Mouse (Mus musculus) myocyte (in vitro differentiated cells): ENCODE data around the gene Bmpr1a. TPM values are rescaled to one million over a fixed set of nuclear protein-coding genes. Genes with fewer than 3 reads are reported as not detected.

ENCODE experiments used
- H3K27me3 ChIP-seq: one replicate; pipeline ENCODE4 v1.6.1; 2011; ENCODE audit not compliant: control insufficient read depth, insufficient read depth, insufficient read length
- H3K36me3 ChIP-seq: one replicate; pipeline ENCODE4 v1.6.1; 2011; ENCODE audit not compliant: control insufficient read depth, insufficient read depth
- H3K4me2 ChIP-seq: one replicate; pipeline ENCODE4 v1.6.1; 2011; ENCODE audit warnings: low read depth, control low read depth
- H3K4me3 ChIP-seq: one replicate; pipeline ENCODE4 v1.5.1; 2011; ENCODE audit warnings: mild to moderate bottlenecking, control low read depth, moderate library complexity
- H3K79me2 ChIP-seq: one replicate; pipeline ENCODE4 v1.6.1; 2011; ENCODE audit not compliant: control insufficient read depth, insufficient read depth
- H3ac ChIP-seq: one replicate; pipeline ENCODE4 v1.6.1; 2011; ENCODE audit not compliant: control insufficient read depth, insufficient read length
- CEBPB ChIP-seq: IDR thresholded peaks from 2 replicates; pipeline ENCODE4 v1.6.1; 2011; ENCODE audit warnings: mild to moderate bottlenecking, moderate library complexity; ENCODE audit not compliant: poor library complexity, insufficient read depth, severe bottlenecking
- E2F4 ChIP-seq: IDR thresholded peaks from one replicate; pipeline ENCODE4 v1.6.1; 2011; ENCODE audit warnings: mild to moderate bottlenecking, control low read depth, moderate library complexity; ENCODE audit not compliant: insufficient read depth
- MAX ChIP-seq: IDR thresholded peaks from one replicate; pipeline ENCODE4 v1.6.1; 2011; ENCODE audit warnings: low read depth, mild to moderate bottlenecking, control low read depth
- MYOD1 ChIP-seq, 3 experiments: IDR thresholded peaks; one replicate each; pipeline ENCODE4 v1.6.1; 2011; ENCODE audit warnings: control low read depth in 2 of 3, low read depth in 2 of 3, mild to moderate bottlenecking in 2 of 3, moderate library complexity in 1 of 3; ENCODE audit not compliant: insufficient read length in 2 of 3, control insufficient read depth in 1 of 3
- MYOG ChIP-seq, 3 experiments: IDR thresholded peaks; one replicate each; pipeline ENCODE4 v1.6.1; 2011; ENCODE audit warnings: control low read depth in 2 of 3, low read depth in 2 of 3, mild to moderate bottlenecking in 2 of 3; ENCODE audit not compliant: insufficient read length in 2 of 3, control insufficient read depth in 1 of 3, insufficient read depth in 1 of 3
- POLR2A ChIP-seq: IDR thresholded peaks from one replicate; pipeline ENCODE4 v1.6.1; 2011; ENCODE audit warnings: low read depth, mild to moderate bottlenecking, control low read depth, moderate library complexity; ENCODE audit not compliant: insufficient read length
- POLR2AphosphoS2 ChIP-seq: IDR thresholded peaks from one replicate; pipeline ENCODE4 v1.6.1; 2011; ENCODE audit warnings: low read depth, control low read depth; ENCODE audit not compliant: insufficient read length
- REST ChIP-seq: IDR thresholded peaks from one replicate; pipeline ENCODE4 v1.6.1; 2011; ENCODE audit warnings: mild to moderate bottlenecking, control low read depth, moderate library complexity; ENCODE audit not compliant: insufficient read depth, insufficient read length
- SRF ChIP-seq: IDR thresholded peaks from one replicate; pipeline ENCODE4 v1.6.1; 2011; ENCODE audit warnings: low read depth; ENCODE audit not compliant: control insufficient read depth, insufficient read length
- TCF12 ChIP-seq: IDR thresholded peaks from one replicate; pipeline ENCODE4 v1.6.1; 2011; ENCODE audit warnings: mild to moderate bottlenecking, control low read depth; ENCODE audit not compliant: poor library complexity, insufficient read depth, severe bottlenecking
- TCF3 ChIP-seq: IDR thresholded peaks from one replicate; pipeline ENCODE4 v1.6.1; 2011; ENCODE audit warnings: low read depth, control low read depth; ENCODE audit not compliant: insufficient read length
- USF1 ChIP-seq: IDR thresholded peaks from one replicate; pipeline ENCODE4 v1.6.1; 2011; ENCODE audit warnings: low read depth, mild to moderate bottlenecking, control low read depth, moderate library complexity
- polyA plus RNA-seq: library from polyadenylated mRNA; unstranded; fragments of >200 nt; fragmentation: generic; extraction: Trizol; gene quantifications from one replicate; pipeline ENCODE4 v1.2.1, GENCODE M21; 2012; ENCODE audit warnings: missing spikeins

The Bmpr1a gene
- polyA plus RNA-seq, 1 experiment: 10.5 TPM

- no peak overlapping the region for H3K4me2 ChIP-seq
These were observed 48.9 kb downstream of the Bmpr1a start for GRCm38 (mm10) chr14:34454282-34454681.

DNA sequence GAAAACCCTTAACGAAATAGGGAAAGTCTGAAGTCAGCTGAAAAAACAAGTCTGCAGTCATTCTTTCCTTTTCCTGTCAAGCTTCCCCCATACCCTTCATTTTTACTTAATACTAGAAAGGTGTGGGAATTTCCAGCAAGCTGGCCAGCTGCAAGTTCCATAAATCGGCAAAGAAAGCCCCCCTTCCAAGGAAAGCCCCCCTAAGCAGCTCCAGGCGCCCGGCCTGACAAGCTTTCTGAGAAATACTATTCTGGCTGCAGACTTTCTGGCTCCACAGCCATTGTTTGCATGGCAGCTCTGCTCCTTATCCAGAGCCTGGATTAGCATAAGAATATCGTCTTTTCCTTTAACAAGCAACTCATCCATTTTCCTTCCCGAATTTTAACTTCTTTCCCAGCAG is 49.5 kb downstream of the Bmpr1a start:
- H3K4me3 ChIP-seq: no peak overlapping the region
- H3K4me2 ChIP-seq: no peak overlapping the region
- peaks cover 46% of the 10 kb centered on the region for H3K79me2 ChIP-seq
- H3ac ChIP-seq: no peak overlapping the region
- TF ChIP-seq E2F4 (no peak), TCF3 (no peak), SRF (no peak), MYOG (IDR thresholded peaks at IDR 0.05; ENCODE audit: control insufficient read depth in 1 of 3, insufficient read depth in 1 of 3, insufficient read length in 2 of 3, low read depth in 2 of 3) (no peak), CEBPB (no peak), TCF12 (no peak), REST (no peak), USF1 (no peak), POLR2A (no peak), POLR2AphosphoS2 (no peak), MYOD1 (IDR thresholded peaks at IDR 0.05; ENCODE audit: control insufficient read depth in 1 of 3, insufficient read length in 2 of 3, low read depth in 2 of 3) (no peak), MAX (no peak)
- H3K27me3 ChIP-seq: no peaks in the 10 kb centered on the region
- no peaks in the 10 kb centered on the region for H3K36me3 ChIP-seq

More at GRCm38 (mm10) chr14:34454282-34454681, 48.9 kb downstream of the Bmpr1a start:
- H3K4me3 ChIP-seq: no peak overlapping the region
- no peak overlapping the region for H3ac ChIP-seq
- no peaks in the 10 kb centered on the region for H3K36me3 ChIP-seq
- H3K27me3 ChIP-seq: no peaks in the 10 kb centered on the region
- TF ChIP-seq TCF12 (no peak), POLR2AphosphoS2 (no peak), REST (no peak), CEBPB (no peak), MYOG (IDR thresholded peaks at IDR 0.05; ENCODE audit: control insufficient read depth in 1 of 3, insufficient read depth in 1 of 3, insufficient read length in 2 of 3, low read depth in 2 of 3) (no peak), USF1 (no peak), MAX (no peak)
- H3K79me2 ChIP-seq: peaks cover 40% of the 10 kb centered on the region

- no peak for TF ChIP-seq POLR2A
- TF ChIP-seq CEBPB: no peak
- TF ChIP-seq REST: no peak
- no peak for TF ChIP-seq SRF
- TF ChIP-seq E2F4: no peak
- TF ChIP-seq USF1: no peak
- no peak for TF ChIP-seq MYOG (IDR thresholded peaks at IDR 0.05; ENCODE audit: control insufficient read depth in 1 of 3, insufficient read depth in 1 of 3, insufficient read length in 2 of 3, low read depth in 2 of 3)
- TF ChIP-seq POLR2AphosphoS2: no peak
- no peak for TF ChIP-seq MYOD1 (IDR thresholded peaks at IDR 0.05; ENCODE audit: control insufficient read depth in 1 of 3, insufficient read length in 2 of 3, low read depth in 2 of 3)
- no peak for TF ChIP-seq TCF12
- TF ChIP-seq MAX: no peak
- no peak for TF ChIP-seq TCF3
- no peaks in the 10 kb centered on the region for H3K36me3 ChIP-seq
These were observed 51.3 kb downstream of the Bmpr1a start for GRCm38 (mm10) chr14:34451872-34452271.

DNA sequence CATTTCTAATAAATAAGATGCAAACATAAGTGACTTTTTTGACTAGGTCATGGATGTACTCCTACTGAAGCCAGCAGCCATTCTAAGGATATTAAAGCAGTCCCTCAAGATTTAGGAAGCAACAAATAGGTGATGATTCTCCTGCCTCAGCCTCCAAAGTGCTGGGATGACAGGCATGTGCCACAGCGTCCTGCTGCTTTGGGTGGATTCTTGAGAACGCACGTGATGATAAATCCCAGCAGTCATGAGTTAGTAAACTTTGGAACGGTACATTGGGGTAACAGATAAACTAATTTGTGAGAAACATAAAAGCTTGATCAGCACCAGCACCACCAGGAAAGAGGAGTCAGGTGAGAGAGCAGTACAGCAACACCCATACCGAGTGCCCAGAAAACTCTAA is 52.7 kb downstream of the Bmpr1a start:
- Histone ChIP-seq H3K27me3 (no peaks in the 10 kb centered on the region), H3K79me2 (peaks cover 38% of the 10 kb centered on the region), H3K4me2 (no peak overlapping the region), H3K36me3 (peaks cover 7% of the 10 kb centered on the region), H3ac (no peak overlapping the region), H3K4me3 (no peak overlapping the region)
- TF ChIP-seq TCF12 (no peak), REST (no peak), MYOD1 (IDR thresholded peaks at IDR 0.05; ENCODE audit: control insufficient read depth in 1 of 3, insufficient read length in 2 of 3, low read depth in 2 of 3) (no peak), CEBPB (no peak), MYOG (IDR thresholded peaks at IDR 0.05; ENCODE audit: control insufficient read depth in 1 of 3, insufficient read depth in 1 of 3, insufficient read length in 2 of 3, low read depth in 2 of 3) (no peak), POLR2AphosphoS2 (no peak), MAX (no peak), USF1 (no peak), SRF (no peak)

More at GRCm38 (mm10) chr14:34451872-34452271, 51.3 kb downstream of the Bmpr1a start:
- Histone ChIP-seq H3K4me2 (no peak overlapping the region), H3K27me3 (no peaks in the 10 kb centered on the region), H3K4me3 (no peak overlapping the region), H3ac (no peak overlapping the region), H3K79me2 (peaks cover 41% of the 10 kb centered on the region)

- Histone ChIP-seq H3ac (no peak overlapping the region), H3K4me3 (no peak overlapping the region), H3K4me2 (no peak overlapping the region), H3K27me3 (no peaks in the 10 kb centered on the region), H3K79me2 (peaks cover 38% of the 10 kb centered on the region), H3K36me3 (peaks cover 7% of the 10 kb centered on the region)
- TF ChIP-seq TCF12 (no peak), MYOG (IDR thresholded peaks at IDR 0.05; ENCODE audit: control insufficient read depth in 1 of 3, insufficient read depth in 1 of 3, insufficient read length in 2 of 3, low read depth in 2 of 3) (no peak), MAX (no peak), SRF (no peak)
These were observed 53.3 kb downstream of the Bmpr1a start for GRCm38 (mm10) chr14:34449807-34450206.
